Mouse (Mus musculus) cerebellum, adult (tissue): ENCODE measurements at regions not wholly inside any gene's neighbourhood (a gene's known extent, or its start where the extent isn't known, plus 50 kb on each side); places are given as distances from the start of the nearest gene placed in this dataset.

ENCODE experiments used
- ATAC-seq: cut with Nextera tagmentation; 2 replicates; pipeline ENCODE4 v1.9.2; 2017; ENCODE audit warnings: mild to moderate bottlenecking, moderate library complexity, mixed read lengths; ENCODE audit not compliant: insufficient number of reproducible peaks, low FRiP score, low TSS enrichment

- no peak for ATAC-seq
Measured at GRCm38 (mm10) chr10:117441979-117442803, 62.4 kb upstream of the Cpsf6 start.

- no peak for ATAC-seq
Measured at GRCm38 (mm10) chr10:117441121-117441978, 61.5 kb upstream of the Cpsf6 start.

DNA sequence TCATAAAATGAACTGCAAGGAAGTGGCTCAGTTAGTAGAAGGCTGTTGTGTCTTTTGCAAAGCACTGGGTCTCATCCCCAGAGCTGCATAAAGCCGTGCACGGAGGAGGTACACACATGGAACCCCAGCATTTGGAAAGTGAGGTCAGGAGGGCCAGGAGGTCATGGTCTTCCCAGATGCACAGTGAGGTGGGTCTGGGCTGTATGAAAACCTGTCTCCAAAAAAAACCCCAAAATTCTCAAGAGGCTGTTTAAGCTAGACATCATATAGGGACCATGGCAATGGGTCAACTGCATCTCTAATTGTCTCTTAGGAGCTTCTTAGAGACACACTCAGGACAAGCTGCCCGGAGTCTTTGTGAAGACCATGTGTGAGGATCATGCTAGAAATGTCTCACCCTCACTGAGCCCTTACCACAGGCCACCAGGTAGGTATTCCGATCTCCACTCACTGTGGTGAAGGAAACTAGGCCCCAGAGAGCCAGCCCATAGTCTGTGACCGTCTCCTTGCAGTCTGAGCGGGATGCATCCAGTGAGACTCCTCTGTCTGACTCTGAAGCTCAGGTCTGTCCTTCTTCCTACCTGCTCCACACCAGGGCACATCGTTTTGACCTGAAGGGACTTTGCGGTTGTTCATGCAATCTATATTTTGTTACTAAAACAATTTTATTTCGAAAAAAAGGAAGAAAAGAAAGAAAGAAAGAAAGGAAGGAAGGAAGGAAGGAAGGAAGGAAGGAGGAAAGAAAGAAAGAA lies 60.6 kb upstream of the Cpsf6 start:
- ATAC-seq: no peak

DNA sequence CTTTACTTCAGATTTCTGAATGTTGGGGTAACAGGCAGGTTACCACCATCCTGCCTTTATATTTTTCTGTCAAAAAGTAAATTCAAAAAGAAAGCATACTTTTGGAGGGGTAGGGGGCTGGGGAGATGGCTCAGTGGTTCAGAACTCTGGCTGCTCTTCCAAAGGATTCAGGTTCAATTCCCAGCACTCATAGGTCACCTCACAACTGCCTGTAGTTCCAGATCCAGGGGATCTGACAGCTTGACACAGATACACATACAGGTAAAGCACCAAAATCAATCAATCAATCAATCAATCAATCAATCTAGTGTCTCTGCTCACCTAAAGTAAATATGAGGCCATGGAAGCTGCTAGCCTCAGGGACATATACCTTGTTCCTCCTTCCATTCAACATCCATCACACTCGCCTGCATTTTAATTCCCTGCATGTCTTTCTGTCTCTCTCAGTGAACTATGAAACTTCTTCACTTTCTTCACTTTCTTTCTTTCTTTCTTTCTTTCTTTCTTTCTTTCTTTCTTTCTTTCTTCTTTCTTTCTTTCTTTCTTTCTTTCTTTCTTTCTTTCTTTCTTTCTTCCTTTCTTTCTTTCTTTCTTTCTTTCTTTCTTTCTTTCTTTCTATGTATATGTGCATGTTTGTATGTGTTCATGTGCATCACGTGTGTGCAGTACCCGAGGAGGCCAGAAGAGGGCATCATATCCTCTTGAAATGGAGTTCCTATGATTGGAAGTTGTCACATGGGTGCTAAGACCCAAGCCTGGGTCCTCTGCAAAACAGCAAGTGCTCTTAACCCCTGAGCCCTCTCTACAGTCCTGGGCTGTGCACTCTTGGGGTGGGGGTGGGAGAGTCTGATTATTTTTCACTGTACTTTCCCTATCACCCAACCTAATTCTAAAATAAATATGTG lies 59.6 kb upstream of the Cpsf6 start:
- no peak for ATAC-seq

GRCm38 (mm10) chr10:117438614-117439193 lies 58.9 kb upstream of the Cpsf6 start:
- no peak for ATAC-seq

DNA sequence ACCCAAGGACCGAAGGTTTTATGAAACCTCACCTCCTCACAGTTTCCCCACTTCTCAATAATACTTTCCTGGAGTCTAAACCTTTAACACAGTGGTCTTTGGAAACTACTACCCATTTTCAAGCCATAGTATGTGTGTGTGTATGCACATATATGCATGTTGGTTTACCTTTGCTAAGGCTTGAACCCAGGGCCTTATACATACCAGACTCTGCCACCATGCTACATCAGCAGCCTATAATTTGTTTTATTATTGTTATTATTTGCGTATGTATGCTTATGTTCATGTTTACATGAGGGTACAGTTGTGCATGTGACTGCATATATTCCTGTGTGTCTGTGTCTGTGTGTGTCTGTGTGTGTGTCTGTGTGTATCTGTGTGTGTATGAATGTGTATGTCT lies 58.2 kb upstream of the Cpsf6 start:
- no peak for ATAC-seq

DNA sequence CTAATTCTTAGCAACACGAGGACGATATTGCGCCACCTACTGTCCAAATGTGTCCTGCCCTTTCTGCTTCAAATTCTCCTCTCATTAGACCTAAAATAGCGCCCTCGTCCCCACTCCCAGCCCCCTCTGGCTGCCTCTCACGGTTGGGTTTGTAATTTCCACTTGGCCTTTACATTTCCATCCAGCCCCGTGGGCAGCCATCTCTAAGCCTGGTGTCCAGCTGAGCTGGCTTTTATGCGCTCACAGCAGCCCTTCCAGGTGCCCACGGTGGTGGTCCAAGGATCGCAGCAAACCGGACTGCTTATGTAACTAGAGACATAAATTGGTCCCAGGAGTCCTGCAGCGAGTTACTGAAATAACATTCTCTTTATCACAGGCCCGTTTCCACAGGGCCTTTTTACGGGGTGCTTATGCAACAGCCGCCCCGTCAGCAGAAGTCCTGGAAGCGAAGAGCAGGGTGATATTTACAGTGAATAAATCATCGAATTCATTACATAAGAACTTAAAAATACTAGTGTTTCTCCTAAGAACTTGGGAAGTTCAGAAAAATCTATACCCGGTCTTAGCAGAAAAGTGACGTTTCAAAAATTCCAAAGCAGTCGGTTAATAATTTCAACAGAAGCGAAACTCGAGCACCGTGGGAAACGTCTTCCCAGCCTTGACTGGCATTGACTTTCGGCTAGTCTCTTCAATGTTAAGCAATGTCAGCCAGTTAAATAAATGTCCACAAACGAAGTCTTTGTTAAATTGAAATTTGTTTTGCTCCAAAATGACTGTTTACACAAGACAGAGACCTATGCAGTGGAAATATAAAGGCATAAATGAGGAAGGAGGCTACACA lies 57.3 kb upstream of the Cpsf6 start:
- no peak for ATAC-seq

DNA sequence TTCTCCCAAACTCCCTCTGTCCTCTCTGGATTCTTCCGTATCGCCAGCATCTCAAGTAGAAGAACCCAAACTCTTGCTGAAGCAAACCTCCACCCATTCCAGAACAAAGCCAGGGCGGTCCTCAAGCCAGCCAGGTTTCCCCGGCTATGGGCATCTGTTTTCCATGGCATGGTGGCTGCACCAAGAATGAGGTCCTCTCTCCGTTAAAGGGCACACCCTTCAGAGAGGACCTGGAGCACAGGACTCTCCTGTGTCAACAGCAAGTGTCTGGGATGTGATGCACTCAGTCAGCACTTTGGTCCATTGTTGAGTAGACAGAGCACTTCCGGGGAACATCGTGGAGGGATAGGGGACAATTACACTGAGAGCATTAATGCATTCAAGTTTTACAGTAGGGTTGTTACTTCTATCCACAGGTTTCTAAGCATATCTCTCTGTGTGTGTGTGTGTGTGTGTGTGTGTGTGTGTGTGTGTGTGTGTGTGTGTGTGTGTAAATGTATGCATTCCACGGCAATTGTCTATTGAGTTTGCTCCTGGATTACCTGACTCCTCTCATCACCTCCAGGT lies 56.6 kb upstream of the Cpsf6 start:
- ATAC-seq: no peak

DNA sequence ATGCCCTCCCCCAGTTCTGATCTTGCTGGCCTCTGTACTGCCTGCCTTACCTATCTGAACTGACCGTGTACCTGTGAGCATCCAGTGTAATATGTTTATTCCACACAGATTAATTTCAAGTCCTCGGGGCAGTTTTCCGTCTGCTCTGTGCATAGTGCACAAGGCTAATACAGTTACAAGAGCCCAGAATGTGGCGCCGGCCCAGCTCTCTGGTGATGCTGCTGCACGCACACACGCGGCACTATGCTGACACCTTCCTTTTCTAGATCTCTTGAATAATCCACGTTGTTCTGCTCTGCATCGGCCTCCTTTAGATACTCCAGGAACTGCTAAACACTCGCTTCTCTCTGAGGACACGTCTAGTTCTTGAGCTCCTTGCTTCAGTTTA lies 55.9 kb upstream of the Cpsf6 start:
- ATAC-seq: no peak; the same call in 1 of the 2 replicates

GRCm38 (mm10) chr10:117434871-117435733 lies 55.3 kb upstream of the Cpsf6 start:
- ATAC-seq: peak; percentile 79

DNA sequence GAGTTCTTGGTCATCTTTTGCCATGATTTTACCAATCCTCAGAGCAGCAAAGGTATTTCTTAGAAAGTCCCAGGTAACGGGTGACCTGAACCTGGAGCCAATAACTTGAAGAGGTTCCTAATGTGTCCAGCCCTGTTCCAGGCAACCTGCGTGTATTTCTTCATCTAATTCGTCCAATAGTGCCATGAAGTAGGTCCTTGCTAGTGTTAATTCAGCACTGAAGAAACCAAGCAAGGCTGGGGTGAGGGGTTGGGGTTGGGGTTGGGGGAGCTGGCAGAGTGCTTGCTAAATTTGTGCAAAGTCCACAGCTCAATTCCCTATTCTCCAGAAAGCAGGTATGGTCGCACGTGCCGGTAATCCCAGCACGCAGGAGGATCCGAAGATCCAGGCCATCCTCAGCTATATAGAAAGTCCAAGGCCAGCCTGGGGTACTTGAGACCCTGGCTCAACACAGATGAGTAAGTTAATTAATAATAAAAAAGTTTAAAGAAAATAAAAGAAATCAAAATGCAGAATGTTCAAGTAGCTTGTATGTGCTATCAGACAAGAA lies 54.6 kb upstream of the Cpsf6 start:
- no peak for ATAC-seq

GRCm38 (mm10) chr10:117433547-117434292 lies 53.9 kb upstream of the Cpsf6 start:
- ATAC-seq: no peak

DNA sequence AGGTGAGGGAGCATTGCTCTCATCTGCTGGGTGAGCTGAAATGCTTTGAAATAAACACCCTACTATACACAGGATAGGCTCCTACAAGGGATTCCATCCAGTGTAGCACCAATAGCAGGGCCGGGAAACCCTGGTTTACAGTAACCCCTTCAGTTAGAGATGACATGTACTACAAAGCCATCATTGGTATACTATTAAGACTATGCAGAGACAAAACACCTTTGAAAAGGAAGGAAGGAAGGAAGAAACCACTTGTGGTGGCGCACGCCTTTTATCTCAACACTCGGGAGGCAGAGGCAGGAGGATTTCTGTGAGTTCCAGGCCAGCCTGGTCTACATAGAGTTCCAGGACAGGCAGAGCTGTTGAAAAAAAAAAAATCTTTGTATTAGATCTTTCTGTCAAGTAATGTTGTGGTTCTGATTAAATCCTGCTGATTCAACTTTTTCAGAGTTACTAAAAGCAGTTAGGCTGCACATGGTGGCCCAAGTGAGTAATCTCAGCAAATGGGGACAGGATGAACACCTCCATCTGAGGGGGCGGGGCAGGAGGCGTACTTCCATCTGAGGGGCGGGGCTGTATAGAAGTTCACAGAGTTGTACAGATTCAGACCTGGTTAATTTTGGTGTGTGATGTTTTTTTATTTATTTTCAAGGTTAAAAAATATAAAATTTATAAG lies 53.2 kb upstream of the Cpsf6 start:
- no peak for ATAC-seq

GRCm38 (mm10) chr10:117432415-117432814 lies 52.6 kb upstream of the Cpsf6 start:
- peak; percentile 53 for ATAC-seq

DNA sequence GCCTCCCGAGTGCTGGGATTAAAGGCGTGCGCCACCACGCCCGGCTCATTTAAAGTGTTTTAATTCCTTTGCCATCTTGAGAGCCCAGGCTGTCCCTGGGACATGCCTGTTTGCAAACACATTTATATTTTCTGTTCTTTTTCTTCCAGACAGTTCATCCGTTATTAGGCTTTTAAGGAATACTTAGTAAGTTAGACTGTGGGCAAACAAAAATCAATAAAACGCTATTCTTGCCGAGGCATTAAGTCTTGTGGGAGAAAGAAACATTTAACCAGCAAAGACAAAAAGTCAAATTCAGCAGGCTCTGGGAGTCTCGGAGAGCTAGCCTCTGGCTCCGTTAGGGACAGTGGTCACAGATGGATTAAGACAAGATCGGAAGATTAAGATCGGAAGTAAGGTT lies 52.0 kb upstream of the Cpsf6 start:
- no peak for ATAC-seq

GRCm38 (mm10) chr10:117431086-117431619 lies 51.3 kb upstream of the Cpsf6 start:
- no peak for ATAC-seq
